Mouse (Mus musculus) small intestine, adult 2 months (tissue): ENCODE measurements around the gene Mical3. TPM values are rescaled to one million over a fixed set of nuclear protein-coding genes. Genes with fewer than 3 reads are reported as not detected.

ENCODE experiments used
- H3K27ac ChIP-seq: fragments of 200-500 bp; 2 replicates; pipeline ENCODE4 v1.5.1; 2012; ENCODE audit warnings: low read depth, low read length, control low read depth, inconsistent platforms; ENCODE audit not compliant: insufficient read depth
- H3K27me3 ChIP-seq: fragments of 200-500 bp; 2 replicates; pipeline ENCODE4 v1.6.1; 2012; ENCODE audit warnings: mild to moderate bottlenecking, moderate library complexity, low read length, inconsistent platforms; ENCODE audit not compliant: control insufficient read depth, insufficient read depth
- H3K36me3 ChIP-seq: fragments of 200-500 bp; 2 replicates; pipeline ENCODE4 v1.6.1; 2012; ENCODE audit warnings: mild to moderate bottlenecking, low read length, control low read depth, inconsistent platforms; ENCODE audit not compliant: control insufficient read depth, insufficient read depth
- H3K4me1 ChIP-seq: fragments of 200-500 bp; 2 replicates; pipeline ENCODE4 v1.6.1; 2012; ENCODE audit warnings: low read length, inconsistent platforms, mixed read lengths; ENCODE audit not compliant: control insufficient read depth, insufficient read depth, insufficient read length
- H3K4me3 ChIP-seq: fragments of 200-500 bp; 2 replicates; pipeline ENCODE4 v1.5.1; 2012; ENCODE audit warnings: low read depth, mild to moderate bottlenecking, control low read depth, inconsistent platforms, low read length, moderate library complexity
- CTCF ChIP-seq: fragments of 200-500 bp; IDR thresholded peaks from 2 replicates; pipeline ENCODE4 v1.5.1; 2012; ENCODE audit warnings: low read depth, mild to moderate bottlenecking, control low read depth, inconsistent platforms, low read length, moderate library complexity, mixed read lengths; ENCODE audit not compliant: insufficient replicate concordance, insufficient read length; ENCODE audit errors: extremely low read depth
- POLR2A ChIP-seq: fragments of 200-500 bp; IDR thresholded peaks from 2 replicates; pipeline ENCODE4 v1.6.1; 2012; ENCODE audit warnings: low read depth, mild to moderate bottlenecking, control low read depth, inconsistent platforms, low read length, moderate library complexity
- WGBS: fragments of 180-500 bp; shearing (Covaris S2); methylation state at CpG from one replicate; pipeline ENCODE4 v1.1.7; 2018; 5-methylcytosine and 5-hydroxymethylcytosine counted together
- polyA plus RNA-seq: library from polyadenylated mRNA; depleted of rRNA; stranded (reverse); fragments of >200 nt; gene quantifications from 2 replicates; pipeline ENCODE4 v1.2.3, GENCODE M21; 2012; rRNA removed

Gene Mical3
- polyA plus RNA-seq, 1 experiment = 8.9 TPM

DNA sequence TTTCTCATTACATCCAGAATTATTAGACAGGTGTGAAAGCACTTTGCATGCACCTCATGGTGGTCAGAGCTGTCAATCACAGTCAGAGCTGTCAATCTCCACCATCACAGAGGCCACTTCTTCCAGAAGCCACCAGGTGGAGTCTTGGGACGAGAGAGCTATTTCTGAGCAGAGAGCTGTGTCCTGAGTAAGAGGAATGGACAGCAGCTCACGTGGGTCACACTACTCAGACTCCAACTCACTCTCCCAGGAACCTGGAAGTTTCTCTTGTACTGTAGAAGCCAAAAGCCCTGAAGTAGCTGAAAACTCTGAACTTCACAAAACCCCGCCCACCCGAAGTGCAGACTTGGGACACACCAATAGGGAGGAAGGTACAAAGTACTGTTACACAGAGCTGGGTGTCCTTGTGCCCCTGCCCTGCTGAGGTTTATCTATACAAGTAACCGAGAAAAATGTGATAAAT, 227.3 kb downstream of the Mical3 start:
- Histone ChIP-seq H3K27me3 (no peaks in the 10 kb centered on the region), H3K27ac (no peak overlapping the region; the same call in 1 of the 2 replicates)
- WGBS = 11% methylated on average over 5 of the region's 5 CpGs

DNA sequence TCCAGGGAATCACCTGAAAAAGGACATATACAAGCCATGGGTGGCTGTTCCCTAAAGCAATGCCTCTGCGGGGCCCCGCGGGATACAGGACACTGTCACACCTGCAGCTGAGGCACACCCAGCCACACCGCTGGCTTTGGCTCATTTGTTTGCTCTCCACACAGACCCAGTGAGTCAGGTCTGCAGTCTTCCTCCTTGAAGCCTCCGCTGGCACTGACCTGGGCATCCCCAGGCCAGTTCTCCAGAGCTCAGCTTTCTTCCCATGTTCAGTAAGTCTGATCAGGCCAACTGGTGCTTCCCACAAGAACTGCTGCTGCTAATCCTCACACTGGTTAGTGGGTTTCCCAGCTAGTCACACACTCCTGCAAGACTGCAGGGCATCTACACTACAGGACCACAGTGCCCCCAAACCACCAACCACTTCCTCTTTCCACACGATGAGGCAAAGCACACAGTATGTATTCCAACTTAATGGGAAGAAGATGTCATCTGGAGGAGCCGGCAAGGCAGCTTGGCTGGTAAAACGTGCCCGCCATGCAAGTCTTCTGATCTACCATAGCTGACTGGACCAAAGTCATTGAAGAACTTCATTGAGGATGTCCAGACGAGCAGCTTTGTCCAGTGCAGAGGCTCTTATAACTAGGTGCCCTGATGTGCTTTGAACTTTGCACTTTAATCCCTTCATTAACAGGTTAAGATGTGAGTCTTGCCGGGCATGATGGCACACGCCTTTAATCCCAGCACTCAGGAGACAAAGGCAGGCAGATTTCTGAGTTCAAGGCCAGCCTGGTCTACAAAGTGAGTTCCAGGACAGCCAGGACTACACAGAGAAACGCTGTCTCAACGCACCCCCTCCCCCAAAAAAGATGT, 228.8 kb downstream of the Mical3 start:
- no peak for TF ChIP-seq CTCF
- TF ChIP-seq POLR2A = no peak
- H3K4me1 ChIP-seq = peaks cover 12% of the 10 kb centered on the region
- H3K4me3 ChIP-seq = no peak overlapping the region
- WGBS = 59% methylated on average over 14 of the region's 14 CpGs
- H3K36me3 ChIP-seq = peaks cover 3% of the 10 kb centered on the region
- no peaks in the 10 kb centered on the region for H3K27me3 ChIP-seq
- H3K27ac ChIP-seq = no peak overlapping the region

More for the DNA sequence above, 227.3 kb downstream of the Mical3 start:
- TF ChIP-seq CTCF = peak; percentile 79; the same call in 1 of the 2 replicates
- TF ChIP-seq POLR2A = no peak
- Histone ChIP-seq H3K4me1 (peaks cover 12% of the 10 kb centered on the region), H3K36me3 (peaks cover 3% of the 10 kb centered on the region), H3K4me3 (no peak overlapping the region)

DNA sequence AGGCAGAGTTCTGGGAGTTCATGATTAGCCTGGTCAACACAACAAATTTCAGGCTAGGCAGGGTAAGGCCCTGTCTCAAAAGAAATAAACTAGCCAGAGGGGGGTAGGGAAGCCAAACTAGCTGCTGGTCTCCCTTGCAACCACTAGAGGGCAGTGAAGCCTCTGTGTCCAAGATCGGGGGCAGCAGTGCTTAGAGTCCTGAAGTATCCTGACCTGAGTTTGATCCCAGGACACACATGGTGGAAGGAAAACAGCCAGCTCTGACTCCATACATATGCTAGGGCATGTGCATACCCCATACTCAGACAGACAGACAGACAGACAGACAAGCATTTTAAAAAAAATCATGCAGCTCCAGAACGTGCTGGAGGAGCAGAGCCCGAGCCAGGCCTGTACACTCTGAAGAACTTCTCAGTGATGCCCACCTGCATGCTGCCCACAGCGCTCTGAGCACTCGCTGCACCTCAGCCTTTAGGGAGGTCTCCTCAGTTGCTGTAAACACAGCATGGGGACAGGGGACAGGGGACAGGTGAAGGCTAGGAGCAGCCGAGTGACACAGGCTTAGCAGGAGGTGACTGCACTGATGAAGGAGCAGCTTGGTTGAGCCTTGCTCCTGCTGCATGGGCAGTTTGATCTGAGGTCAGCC, 232.5 kb downstream of the Mical3 start:
- H3K4me3 ChIP-seq = no peak overlapping the region
- no peak overlapping the region for H3K27ac ChIP-seq
- H3K27me3 ChIP-seq = no peaks in the 10 kb centered on the region
- 69% methylated on average over 6 of the region's 6 CpGs for WGBS
- peaks cover 9% of the 10 kb centered on the region; the same call in 1 of the 2 replicates for H3K4me1 ChIP-seq
- peaks cover 26% of the 10 kb centered on the region for H3K36me3 ChIP-seq
- TF ChIP-seq CTCF (peak; percentile 82; the same call in 1 of the 2 replicates), POLR2A (no peak)

DNA sequence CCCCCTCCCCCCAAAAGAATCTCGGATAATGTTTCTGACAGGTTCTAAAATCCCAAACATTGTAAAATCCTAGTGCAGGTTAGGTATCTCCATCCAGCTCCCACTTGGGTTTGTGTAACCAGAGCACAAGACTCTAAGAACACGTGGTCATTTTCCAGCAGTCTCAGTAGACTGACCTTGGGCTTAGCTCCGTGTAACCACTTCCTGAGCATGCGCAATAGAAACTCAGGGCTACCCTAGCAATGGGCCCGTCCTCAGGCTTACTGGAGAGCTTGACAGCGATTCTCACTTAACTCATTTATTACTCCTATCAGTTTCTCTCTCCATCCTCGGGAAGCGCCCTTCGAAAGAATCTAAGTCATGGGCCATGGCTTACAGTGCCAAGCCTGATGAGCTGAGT, 236.3 kb downstream of the Mical3 start:
- Histone ChIP-seq H3K4me3 (no peak overlapping the region), H3K27me3 (no peaks in the 10 kb centered on the region), H3K36me3 (peaks cover 41% of the 10 kb centered on the region), H3K27ac (no peak overlapping the region), H3K4me1 (no peaks in the 10 kb centered on the region)
- TF ChIP-seq POLR2A (no peak), CTCF (no peak)
- 81% methylated on average over 9 of the region's 9 CpGs for WGBS

DNA sequence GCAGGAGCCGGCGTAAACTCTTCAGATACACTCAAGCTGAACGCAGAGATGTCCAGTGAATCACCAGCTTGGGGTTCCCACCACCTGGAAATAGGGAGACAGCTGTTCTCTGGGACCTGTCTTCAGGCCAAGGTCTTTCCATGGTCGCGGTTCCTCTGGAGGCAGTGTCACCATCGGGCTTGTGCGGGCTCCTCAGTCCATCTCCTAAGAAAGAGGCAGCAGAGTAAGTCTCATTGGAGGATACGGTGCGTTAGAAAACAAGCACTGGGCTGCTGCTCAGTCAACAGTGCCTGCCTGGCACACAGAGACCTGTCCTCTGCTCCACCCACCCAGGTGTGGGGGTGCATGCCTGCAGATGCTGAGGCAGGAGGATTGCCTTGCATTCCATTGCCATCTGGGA, 236.7 kb downstream of the Mical3 start:
- TF ChIP-seq CTCF (no peak), POLR2A (no peak)
- Histone ChIP-seq H3K4me1 (no peaks in the 10 kb centered on the region), H3K27ac (no peak overlapping the region), H3K4me3 (no peak overlapping the region), H3K27me3 (no peaks in the 10 kb centered on the region), H3K36me3 (peaks cover 45% of the 10 kb centered on the region)
- WGBS = 94% methylated on average over 9 of the region's 9 CpGs

DNA sequence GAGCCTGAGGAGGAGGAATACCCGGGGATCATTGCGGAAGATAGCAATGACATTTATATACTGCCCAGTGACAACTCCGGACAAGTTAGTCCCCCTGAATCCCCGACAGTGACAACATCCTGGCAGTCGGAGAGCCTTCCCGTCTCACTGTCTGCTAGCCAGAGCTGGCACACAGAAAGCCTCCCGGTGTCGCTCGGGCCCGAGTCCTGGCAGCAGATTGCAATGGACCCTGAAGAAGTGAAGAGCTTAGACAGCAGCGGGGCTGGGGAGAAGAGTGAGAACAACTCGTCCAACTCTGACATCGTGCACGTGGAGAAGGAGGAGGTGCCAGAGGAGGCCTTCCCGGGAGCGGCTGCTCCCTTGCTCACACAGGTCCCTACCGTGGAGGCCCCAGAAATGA, 244.1 kb downstream of the Mical3 start:
- Histone ChIP-seq H3K27me3 (no peaks in the 10 kb centered on the region), H3K4me1 (no peaks in the 10 kb centered on the region), H3K4me3 (no peak overlapping the region), H3K27ac (no peak overlapping the region), H3K36me3 (peaks cover 39% of the 10 kb centered on the region)
- TF ChIP-seq POLR2A = no peak
- TF ChIP-seq CTCF = no peak
- 91% methylated on average over 17 of the region's 17 CpGs for WGBS

DNA sequence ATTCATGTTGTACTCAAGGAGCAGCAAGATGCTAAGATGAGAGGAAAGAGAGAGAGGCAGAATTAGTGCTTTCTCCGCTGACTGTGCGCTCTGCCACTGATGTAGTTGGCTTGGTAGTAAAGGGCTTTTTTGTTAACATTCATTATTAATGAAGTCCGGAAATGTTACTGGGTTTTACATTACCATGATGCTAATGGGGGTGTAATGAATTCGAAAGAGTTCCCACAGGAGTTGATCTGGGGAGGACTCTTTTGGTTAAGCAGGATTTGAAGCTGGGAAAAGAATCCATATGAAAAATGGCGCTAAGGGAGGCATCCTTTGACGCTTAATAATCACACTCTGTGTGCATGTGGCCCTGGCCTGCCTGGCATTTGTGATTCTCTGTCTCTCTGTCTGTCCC, 246.4 kb downstream of the Mical3 start:
- WGBS = 97% methylated on average over 6 of the region's 6 CpGs

More for the DNA sequence above, 246.4 kb downstream of the Mical3 start:
- TF ChIP-seq CTCF (no peak), POLR2A (no peak)
- no peaks in the 10 kb centered on the region for H3K27me3 ChIP-seq
- no peak overlapping the region for H3K27ac ChIP-seq
- peaks cover 40% of the 10 kb centered on the region for H3K36me3 ChIP-seq
- H3K4me1 ChIP-seq = no peaks in the 10 kb centered on the region
- H3K4me3 ChIP-seq = no peak overlapping the region

Other genes with a start within 250 kb of the Mical3 start
- 2.1 and 10.7 TPM in 2 replicates for gene Bid, start 214.1 kb downstream of the Mical3 start, polyA plus RNA-seq
- gene Pex26, start 52.7 kb upstream of the Mical3 start, polyA plus RNA-seq = 8.7 and 13.6 TPM in 2 replicates
- gene Tuba8, start 79.7 kb upstream of the Mical3 start, polyA plus RNA-seq = 0.18 and 0.25 TPM in 2 replicates
- gene Usp18, start 114.9 kb upstream of the Mical3 start, polyA plus RNA-seq = 2.3 and 16.9 TPM in 2 replicates
- 0.20 and 0.22 TPM in 2 replicates for gene Slc6a13, start 169.2 kb upstream of the Mical3 start, polyA plus RNA-seq
- 0.27 and 0.42 TPM in 2 replicates for gene Slc6a12, start 212.1 kb upstream of the Mical3 start, polyA plus RNA-seq